Mouse (Mus musculus) 416B (cell line): ENCODE results near the gene Prkaca.
"Not testable (repeated sequence)": the region's sequence is repeated elsewhere in the genome, so short reads cannot be mapped to it uniquely, and the experiment has no call there.

Source experiments
- DNase-seq: peaks from one replicate; pipeline ENCODE4 v3.0.0; 2011; ENCODE audit warnings: low read depth

Prkaca gene

GRCm38 (mm10) chr8:84002957-84003611, 30.3 kb downstream of the Prkaca start:
- no peak for DNase-seq

GRCm38 (mm10) chr8:84003612-84004246, 30.9 kb downstream of the Prkaca start:
- DNase-seq, result peak; percentile 33

GRCm38 (mm10) chr8:84004533-84005201, 31.9 kb downstream of the Prkaca start:
- DNase-seq, result peak; percentile 99

GRCm38 (mm10) chr8:84005502-84005901, 32.7 kb downstream of the Prkaca start:
- DNase-seq, result not testable (repeated sequence)

- peak; percentile 42 for DNase-seq
These were observed 35.6 kb downstream of the Prkaca start for GRCm38 (mm10) chr8:84008362-84008761.

- peak; percentile 73 for DNase-seq
These were observed 37.1 kb downstream of the Prkaca start for GRCm38 (mm10) chr8:84009876-84010275.

- no peak for DNase-seq
These were observed 38.1 kb downstream of the Prkaca start for GRCm38 (mm10) chr8:84010625-84011611.

GRCm38 (mm10) chr8:84011705-84012498, 39.1 kb downstream of the Prkaca start, which contains the start of gene 2210011C24Rik:
TSS of gene 2210011C24Rik (minus strand) at chr8:84012171.
- no peak for DNase-seq

- no peak for DNase-seq
These were observed 39.8 kb downstream of the Prkaca start for GRCm38 (mm10) chr8:84012499-84013165.

- DNase-seq, result no peak
These were observed 43.0 kb downstream of the Prkaca start for GRCm38 (mm10) chr8:84015833-84016232.

- no peak for DNase-seq
These were observed 46.9 kb downstream of the Prkaca start for GRCm38 (mm10) chr8:84019738-84020137.

GRCm38 (mm10) chr8:84021096-84021495, 48.3 kb downstream of the Prkaca start, which contains the start of gene Palm3:
TSS of gene Palm3 (plus strand) at chr8:84021471.
- no peak for DNase-seq

GRCm38 (mm10) chr8:84021569-84021968, 48.8 kb downstream of the Prkaca start:
- no peak for DNase-seq

GRCm38 (mm10) chr8:84023085-84023484, 50.3 kb downstream of the Prkaca start:
- DNase-seq, result peak; percentile 48

- no peak for DNase-seq
These were observed 50.8 kb downstream of the Prkaca start for GRCm38 (mm10) chr8:84023631-84024030.

- peak; percentile 55 for DNase-seq
These were observed 51.4 kb downstream of the Prkaca start for GRCm38 (mm10) chr8:84024171-84024570.

- DNase-seq, result no peak
These were observed 53.1 kb downstream of the Prkaca start for GRCm38 (mm10) chr8:84025863-84026262.

GRCm38 (mm10) chr8:84027449-84027848, 54.7 kb downstream of the Prkaca start:
- DNase-seq, result no peak

GRCm38 (mm10) chr8:84029272-84029671, 56.5 kb downstream of the Prkaca start:
- peak; percentile 53 for DNase-seq

GRCm38 (mm10) chr8:84032777-84033176, 60.0 kb downstream of the Prkaca start:
- DNase-seq, result no peak
